9 mouse cellular contexts compared by ENCODE assay signal in genomic region chr4:45510163-45510562, GRCm38 (mm10). TPM values are rescaled to one million over a fixed set of nuclear protein-coding genes. Genes with fewer than 3 reads are reported as not detected.
A peak's percentile ranks its signal among the peaks of the same experiment; 100 is the strongest.
DNase-seq lines count a peak whose midpoint lies in the region; ATAC-seq and TF ChIP-seq lines count a peak whose summit lies in the region.
"Had no signal": no experiment of that assay in that cellular context is flagged by ENCODE, and none has a peak within 500 bp of the region (broad histone marks: within the 10 kb centered on the region; RNA-seq: fewer than 3 reads in every experiment).

No protein-coding gene starts in this region.

- H3K36me3 ChIP-seq in E14TG2a.4 (ENCODE audit: insufficient read depth, low read length) = peaks cover 11% of the 10 kb centered on the region; the same call in 1 of the 2 replicates
- no peaks in the 10 kb centered on the region for H3K36me3 ChIP-seq in heart, embryonic 16.5 days (ENCODE audit: control insufficient read depth, insufficient read depth)
- H3K36me3 ChIP-seq in lung, embryonic 15.5 days = no peaks in the 10 kb centered on the region
- no peaks in the 10 kb centered on the region for H3K36me3 ChIP-seq in hindbrain, embryonic 14.5 days (replicated peaks; ENCODE audit: control insufficient read depth, insufficient read depth)
- H3K36me3 ChIP-seq: liver, embryonic 13.5 days had no signal

- H3K27ac ChIP-seq in heart, embryonic 16.5 days (ENCODE audit: low read length) = peak overlapping the region; percentile 97
- peak overlapping the region; percentile 50; the same call in 1 of the 2 replicates for H3K27ac ChIP-seq in lung, embryonic 15.5 days
- no peak overlapping the region for H3K27ac ChIP-seq in hindbrain, embryonic 14.5 days

- H3K4me1 ChIP-seq in E14TG2a.4 (replicated peaks; ENCODE audit: low read depth, low read length) = peaks cover 100% of the 10 kb centered on the region
- H3K4me1 ChIP-seq in heart, embryonic 16.5 days (ENCODE audit: control insufficient read depth, insufficient read depth, low read length) = peaks cover 78% of the 10 kb centered on the region
- peaks cover 78% of the 10 kb centered on the region for H3K4me1 ChIP-seq in lung, embryonic 15.5 days
- H3K4me1 ChIP-seq in hindbrain, embryonic 14.5 days (replicated peaks; ENCODE audit: control insufficient read depth, insufficient read depth, low read length) = peaks cover 43% of the 10 kb centered on the region

- H3K4me3 ChIP-seq in E14TG2a.4 (replicated peaks; ENCODE audit: low read length) = 0 out of 2 replicates have a peak overlapping the region, but pooled peaks have one; percentile 2
- H3K4me3 ChIP-seq in heart, embryonic 16.5 days (ENCODE audit: low read length) = no peak overlapping the region
- no peak overlapping the region for H3K4me3 ChIP-seq in lung, embryonic 15.5 days
- H3K4me3 ChIP-seq in hindbrain, embryonic 14.5 days (replicated peaks; ENCODE audit: low read length) = no peak overlapping the region
- H3K4me3 ChIP-seq: liver, embryonic 13.5 days had no signal

- no peaks in the 10 kb centered on the region for H3K9me3 ChIP-seq in E14TG2a.4 (ENCODE audit: low read length)
- no peaks in the 10 kb centered on the region for H3K9me3 ChIP-seq in heart, embryonic 16.5 days (replicated peaks; ENCODE audit: control insufficient read depth, low read length)
- no peaks in the 10 kb centered on the region for H3K9me3 ChIP-seq in lung, embryonic 15.5 days
- no peaks in the 10 kb centered on the region for H3K9me3 ChIP-seq in hindbrain, embryonic 14.5 days (ENCODE audit: control insufficient read depth, low read length)
- H3K9me3 ChIP-seq: liver, embryonic 13.5 days had no signal

- WGBS in heart, embryonic 16.5 days = 42% methylated on average over 6 of the region's 6 CpGs
- WGBS in lung, embryonic 15.5 days = 32% methylated on average over 6 of the region's 6 CpGs
- 49% methylated on average over 6 of the region's 6 CpGs for WGBS in hindbrain, embryonic 14.5 days

- peak; percentile 94 for DNase-seq in adrenal gland, adult 8-10 months
- peak; percentile 70 for DNase-seq in urinary bladder, postnatal 25 days (ENCODE audit: low spot score)
- DNase-seq in layer of hippocampus, adult 18-20 months (ENCODE audit: low spot score in 2 of 2) = no peak
- no peak for DNase-seq in hindbrain, embryonic 14.5 days (ENCODE audit: low spot score)
- DNase-seq: liver, embryonic 13.5 days had no signal

- no peak for TF ChIP-seq CTCF in E14TG2a.4 (conservative IDR thresholded peaks at IDR 0.05; ENCODE audit: low read length)

- H3K27me3 ChIP-seq in E14TG2a.4 (ENCODE audit: insufficient read depth, low read length) = no peaks in the 10 kb centered on the region
- H3K27me3 ChIP-seq in heart, embryonic 16.5 days (ENCODE audit: control insufficient read depth, insufficient read depth, low read length) = no peaks in the 10 kb centered on the region
- H3K27me3 ChIP-seq in lung, embryonic 15.5 days = no peaks in the 10 kb centered on the region
- H3K27me3 ChIP-seq in hindbrain, embryonic 14.5 days (ENCODE audit: control insufficient read depth, insufficient read depth, low read length) = no peaks in the 10 kb centered on the region
- H3K27me3 ChIP-seq: liver, embryonic 13.5 days had no signal

- 0 out of 2 replicates have a peak overlapping the region, but pooled peaks have one; percentile 62 for H3K9ac ChIP-seq in heart, embryonic 16.5 days (ENCODE audit: low read length)
- no peak overlapping the region for H3K9ac ChIP-seq in lung, embryonic 15.5 days
- H3K9ac ChIP-seq in hindbrain, embryonic 14.5 days = no peak overlapping the region

- ATAC-seq in heart, embryonic 16.5 days (replicated peaks; ENCODE audit: extremely low read depth, insufficient read depth, low FRiP score) = no peak
- ATAC-seq in lung, embryonic 15.5 days (ENCODE audit: borderline replicate concordance, extremely low read depth, low FRiP score, low TSS enrichment) = no peak
- no peak for ATAC-seq in monocyte, adult 5-6 weeks (replicated peaks; ENCODE audit: insufficient number of reproducible peaks, low FRiP score, low TSS enrichment, poor library complexity, severe bottlenecking)
- ATAC-seq in hindbrain, embryonic 14.5 days (ENCODE audit: low FRiP score) = no peak

- H3K4me2 ChIP-seq in heart, embryonic 16.5 days (ENCODE audit: low read depth, low read length) = no peak overlapping the region
- no peak overlapping the region for H3K4me2 ChIP-seq in lung, embryonic 15.5 days
- H3K4me2 ChIP-seq in hindbrain, embryonic 14.5 days (replicated peaks) = no peak overlapping the region
- H3K4me2 ChIP-seq: liver, embryonic 13.5 days had no signal

RNA-seq across cellular contexts. Expression of gene Shb, which starts 22.1 kb away (rescaled TPM):
- 100 to 1,000 TPM in 2 of 4 experiments, 10 to 100 TPM in 2; 39.5 to 104 (median 79.0) TPM for total RNA-seq in adrenal gland, adult 8-10 months (2022)
- polyA plus RNA-seq in heart, embryonic 16.5 days (2015; fragmentation: Nextera tagmentation; extraction: Ambion mirVana) = 7.6 and 9.2 TPM in 2 replicates
- polyA plus RNA-seq in lung, embryonic 15.5 days (2015; fragmentation: Nextera tagmentation; extraction: Ambion mirVana) = 11.4 and 13.5 TPM in 2 replicates
- total RNA-seq in layer of hippocampus, adult 18-20 months (2021) = 10 to 100 TPM; 13.2 to 16.5 TPM
- total RNA-seq in monocyte, adult 5-6 weeks (2017) = 1.0 to 3.3 TPM (median 1.1 TPM) in 3 replicates
- polyA plus RNA-seq in hindbrain, embryonic 14.5 days (2014; fragmentation: Nextera tagmentation; extraction: Ambion mirVana) = 8.7 and 9.9 TPM in 2 replicates

Comparison
In these comparisons a context has a peak if more than half of its experiments do, and no peak if none do; other contexts are left out.
1. DNase-seq: peak in adrenal gland, adult 8-10 months (single experiment) and urinary bladder, postnatal 25 days (single experiment); none in layer of hippocampus, adult 18-20 months (0 of 2) and hindbrain, embryonic 14.5 days (single experiment).